Mouse (Mus musculus) neural tube, embryonic 12.5 days (tissue): ENCODE measurements at regions not wholly inside any gene's neighbourhood (a gene's known extent, or its start where the extent isn't known, plus 50 kb on each side); places are given as distances from the start of the nearest gene placed in this dataset.
"Not testable (repeated sequence)": the region's sequence is repeated elsewhere in the genome, so short reads cannot be mapped to it uniquely, and the experiment has no call there.

Experiments
- ATAC-seq: fragments of 200-750 bp; cut with Nextera tagmentation; 2 replicates; pipeline ENCODE4 v1.8.0; 2017; ENCODE audit warnings: low read depth, mild to moderate bottlenecking, moderate TSS enrichment, moderate library complexity; ENCODE audit not compliant: low FRiP score
- H3K27ac ChIP-seq: fragments of 300-500 bp; sonication (generic); 2 replicates; pipeline ENCODE4 v1.5.1; 2016
- H3K27me3 ChIP-seq: fragments of 300-500 bp; sonication (generic); replicated peaks from 2 replicates; pipeline ENCODE4 v1.6.1; 2016; ENCODE audit warnings: mild to moderate bottlenecking
- H3K36me3 ChIP-seq: fragments of 300-500 bp; sonication (generic); 2 replicates; pipeline ENCODE4 v1.6.1; 2016; ENCODE audit warnings: mild to moderate bottlenecking
- H3K4me1 ChIP-seq: fragments of 300-500 bp; sonication (generic); 2 replicates; pipeline ENCODE4 v1.6.1; 2016
- H3K4me2 ChIP-seq: fragments of 300-500 bp; sonication (generic); replicated peaks from 2 replicates; pipeline ENCODE4 v1.6.1; 2016; ENCODE audit warnings: mild to moderate bottlenecking
- H3K4me3 ChIP-seq: fragments of 300-500 bp; sonication (generic); 2 replicates; pipeline ENCODE4 v1.5.1; 2016
- H3K9ac ChIP-seq: fragments of 300-500 bp; sonication (generic); 2 replicates; pipeline ENCODE4 v1.6.1; 2016; ENCODE audit warnings: mild to moderate bottlenecking
- H3K9me3 ChIP-seq: fragments of 300-500 bp; sonication (generic); 2 replicates; pipeline ENCODE4 v1.6.1; 2016; ENCODE audit warnings: mild to moderate bottlenecking
- WGBS: fragments of 180-500 bp; shearing (Covaris S2); methylation state at CpG from one replicate; pipeline ENCODE4 v1.1.7; 2016; 5-methylcytosine and 5-hydroxymethylcytosine counted together

DNA sequence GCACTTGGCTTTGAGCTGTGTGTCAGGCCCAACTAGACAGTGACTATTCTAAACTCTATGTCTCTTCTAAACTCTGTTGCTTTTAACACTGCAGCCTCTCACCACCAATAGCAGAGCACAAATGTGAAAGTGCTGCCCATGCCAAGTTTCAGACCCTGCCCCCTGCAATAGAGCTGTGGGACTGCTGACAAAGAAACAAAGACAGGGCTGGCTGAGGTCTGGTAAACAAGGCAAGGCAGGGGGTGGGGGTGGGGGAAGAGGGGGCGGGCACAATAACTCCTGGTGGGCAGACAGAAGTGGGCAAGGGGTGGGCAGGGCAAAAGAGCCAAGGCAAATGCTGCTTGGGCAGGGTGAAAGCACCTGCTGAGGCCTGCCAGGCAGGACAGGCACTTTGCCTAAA, 172.9 kb upstream of the 9130204L05Rik start:
- Histone ChIP-seq H3K4me3 (no peak overlapping the region), H3K27me3 (no peaks in the 10 kb centered on the region), H3K9me3 (no peaks in the 10 kb centered on the region), H3K4me1 (no peaks in the 10 kb centered on the region), H3K36me3 (no peaks in the 10 kb centered on the region), H3K4me2 (no peak overlapping the region), H3K9ac (no peak overlapping the region), H3K27ac (no peak overlapping the region)
- 20% methylated on average over 1 of the region's 1 CpGs for WGBS
- peak; percentile 78 for ATAC-seq

DNA sequence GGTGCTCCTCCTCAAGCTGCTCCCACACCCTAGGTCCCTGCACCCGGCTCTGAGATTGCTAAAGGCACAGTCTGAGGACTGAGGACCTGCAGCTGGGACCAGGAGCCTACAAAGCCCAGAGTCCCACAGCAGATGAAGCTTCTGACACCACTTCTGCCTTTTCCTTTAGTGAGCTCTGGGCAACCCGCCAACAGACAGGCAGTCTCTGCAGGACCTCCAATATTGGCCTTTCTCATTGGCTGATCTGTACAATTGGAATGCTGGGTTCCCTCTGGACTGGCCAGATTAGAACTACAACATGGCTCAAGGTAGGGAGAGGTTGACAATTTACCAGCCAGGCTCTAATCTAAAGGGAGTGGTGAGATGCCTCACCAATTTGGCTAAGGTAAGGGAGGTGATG, 164.3 kb upstream of the 9130204L05Rik start:
- H3K36me3 ChIP-seq, H3K27ac ChIP-seq, H3K9ac ChIP-seq, H3K27me3 ChIP-seq, H3K9me3 ChIP-seq, H3K4me3 ChIP-seq, H3K4me2 ChIP-seq, H3K4me1 ChIP-seq, ATAC-seq: not testable (repeated sequence)
- 82% methylated on average over 2 of the region's 2 CpGs for WGBS

DNA sequence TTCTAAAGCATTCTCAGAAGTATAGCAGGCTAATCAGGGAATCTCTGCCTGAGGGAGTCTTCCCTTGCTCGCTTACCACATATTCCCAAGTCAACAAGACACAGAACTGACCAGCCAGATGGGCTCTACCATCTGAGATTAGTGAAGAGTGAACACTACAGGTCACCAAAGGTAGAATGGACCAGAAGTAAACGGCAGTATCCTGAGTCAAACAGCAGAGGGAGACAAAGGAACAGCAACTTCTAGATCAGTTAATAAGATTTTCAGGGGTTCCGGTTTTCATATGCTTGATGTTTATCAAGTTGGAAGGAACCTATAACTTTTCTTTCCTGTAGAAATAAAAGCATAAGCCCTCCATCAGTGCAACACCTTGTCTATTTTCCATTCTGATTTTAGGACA, 132.6 kb upstream of the 9130204L05Rik start:
- H3K4me2 ChIP-seq = no peak overlapping the region
- H3K9me3 ChIP-seq = peaks cover 6% of the 10 kb centered on the region; the same call in 1 of the 2 replicates
- no peak overlapping the region for H3K4me3 ChIP-seq
- no peak for ATAC-seq
- no peak overlapping the region for H3K27ac ChIP-seq
- no peaks in the 10 kb centered on the region for H3K4me1 ChIP-seq
- WGBS = 58% methylated on average over 3 of the region's 3 CpGs
- no peak overlapping the region for H3K9ac ChIP-seq
- no peaks in the 10 kb centered on the region for H3K36me3 ChIP-seq
- no peaks in the 10 kb centered on the region for H3K27me3 ChIP-seq

DNA sequence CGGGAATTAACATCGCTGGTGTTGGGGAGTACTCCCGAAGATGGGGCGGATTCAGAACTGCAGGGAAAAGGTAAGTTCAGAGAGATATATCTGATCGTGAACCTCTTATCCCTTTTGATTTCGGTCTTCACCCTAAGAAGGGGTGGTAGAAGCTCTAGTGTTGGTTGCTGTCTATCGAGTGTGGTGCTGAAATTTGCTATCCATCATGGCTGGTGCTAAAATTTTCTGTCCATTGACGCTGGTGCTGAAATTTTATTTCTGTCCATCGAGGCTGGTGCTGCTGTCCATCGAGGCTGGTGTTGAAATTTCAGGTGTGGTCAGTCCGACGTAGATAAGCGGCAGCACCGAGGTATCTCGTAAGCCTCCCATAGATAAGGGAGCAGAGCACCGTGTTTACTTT, 122.7 kb upstream of the 9130204L05Rik start:
- H3K27ac ChIP-seq = no peak overlapping the region
- H3K4me2 ChIP-seq = no peak overlapping the region
- 89% methylated on average over 16 of the region's 16 CpGs for WGBS
- no peak overlapping the region for H3K9ac ChIP-seq
- H3K36me3 ChIP-seq = no peaks in the 10 kb centered on the region
- ATAC-seq = no peak
- H3K4me3 ChIP-seq = no peak overlapping the region
- no peaks in the 10 kb centered on the region for H3K27me3 ChIP-seq
- H3K4me1 ChIP-seq = no peaks in the 10 kb centered on the region
- peaks cover 28% of the 10 kb centered on the region for H3K9me3 ChIP-seq
